Mouse (Mus musculus) liver, embryonic 14.5 days (tissue): ENCODE measurements at regions not wholly inside any gene's neighbourhood (a gene's known extent, or its start where the extent isn't known, plus 50 kb on each side); places are given as distances from the start of the nearest gene placed in this dataset.

Experiments used
- CTCF ChIP-seq: IDR thresholded peaks from 2 replicates; pipeline ENCODE4 v1.5.1; 2016; ENCODE audit warnings: antibody characterized with exemption, low read depth, control low read depth
- EP300 ChIP-seq: IDR thresholded peaks from 2 replicates; pipeline ENCODE4 v1.6.1; 2016; ENCODE audit warnings: antibody characterized with exemption, low read depth

GRCm38 (mm10) chr12:70679701-70680425 lies 145.5 kb upstream of the Frmd6 start:
- TF ChIP-seq EP300, result no peak
- no peak for TF ChIP-seq CTCF
